Mouse (Mus musculus): ENCODE measurements around the gene Gm17416.
A peak's percentile ranks its signal among the peaks of the same experiment; 100 is the strongest.

The Gm17416 gene

GRCm38 (mm10) chr2:152569038-152569437 lies at the start of gene Gm17416:
Gene Gm17416, plus strand, starts transcription at chr2:152569338.
- no peak for DNase-seq (ENCODE audit: low spot score)

GRCm38 (mm10) chr2:152539944-152540710 lies 29.0 kb upstream of the Gm17416 start, which contains the start of gene Defb29:
Gene Defb29, minus strand, starts transcription at chr2:152540098.
- no peak for DNase-seq (ENCODE audit: low spot score)

GRCm38 (mm10) chr2:152541979-152542378 lies 27.2 kb upstream of the Gm17416 start:
- no peak for DNase-seq (ENCODE audit: low spot score)

- DNase-seq (ENCODE audit: low spot score): no peak
These were observed 26.2 kb upstream of the Gm17416 start for GRCm38 (mm10) chr2:152542897-152543296.

- peak; percentile 3 for DNase-seq (ENCODE audit: low spot score)
These were observed 25.7 kb upstream of the Gm17416 start for GRCm38 (mm10) chr2:152543478-152543877.

GRCm38 (mm10) chr2:152544691-152545090 lies 24.4 kb upstream of the Gm17416 start:
- peak; percentile 12 for DNase-seq (ENCODE audit: low spot score)

GRCm38 (mm10) chr2:152548124-152548523 lies 21.0 kb upstream of the Gm17416 start:
- no peak for DNase-seq (ENCODE audit: low spot score)

GRCm38 (mm10) chr2:152553774-152554423 lies 15.2 kb upstream of the Gm17416 start:
- peak; percentile 15 for DNase-seq (ENCODE audit: low spot score)

GRCm38 (mm10) chr2:152556655-152557054 lies 12.5 kb upstream of the Gm17416 start:
- DNase-seq (ENCODE audit: low spot score): no peak

GRCm38 (mm10) chr2:152569881-152570280 lies 743 bp downstream of the Gm17416 start:
- no peak for DNase-seq (ENCODE audit: low spot score)

GRCm38 (mm10) chr2:152570313-152570712 lies 1.2 kb downstream of the Gm17416 start:
- no peak for DNase-seq (ENCODE audit: low spot score)

GRCm38 (mm10) chr2:152572114-152572794 lies 3.1 kb downstream of the Gm17416 start, which contains the start of gene Defb21:
Gene Defb21, plus strand, starts transcription at chr2:152572744.
- no peak for DNase-seq (ENCODE audit: low spot score)

- DNase-seq (ENCODE audit: low spot score): no peak
These were observed 4.3 kb downstream of the Gm17416 start for GRCm38 (mm10) chr2:152573484-152573883.

GRCm38 (mm10) chr2:152580107-152580506 lies 11.0 kb downstream of the Gm17416 start, which contains the start of gene Defb19:
Gene Defb19, minus strand, starts transcription at chr2:152580312.
- DNase-seq (ENCODE audit: low spot score): no peak

- no peak for DNase-seq (ENCODE audit: low spot score)
These were observed 11.5 kb downstream of the Gm17416 start for GRCm38 (mm10) chr2:152580612-152581011.

GRCm38 (mm10) chr2:152586926-152587560 lies 17.9 kb downstream of the Gm17416 start:
- no peak for DNase-seq (ENCODE audit: low spot score)

- no peak for DNase-seq (ENCODE audit: low spot score)
These were observed 19.3 kb downstream of the Gm17416 start for GRCm38 (mm10) chr2:152588450-152588849.

GRCm38 (mm10) chr2:152589021-152589420 lies 19.9 kb downstream of the Gm17416 start:
- no peak for DNase-seq (ENCODE audit: low spot score)

- no peak for DNase-seq (ENCODE audit: low spot score)
These were observed 30.2 kb downstream of the Gm17416 start, which contains the start of gene Defb45 for GRCm38 (mm10) chr2:152599299-152599698. Gene Defb45, minus strand, starts transcription at chr2:152599399.

- DNase-seq (ENCODE audit: low spot score): no peak
These were observed 30.9 kb downstream of the Gm17416 start for GRCm38 (mm10) chr2:152600076-152600475.

GRCm38 (mm10) chr2:152601275-152601960 lies 32.3 kb downstream of the Gm17416 start:
- DNase-seq (ENCODE audit: low spot score): no peak

Data from lung, postnatal 25 days (tissue).